Mouse (Mus musculus) lung, postnatal 0 days (tissue): ENCODE data around the gene Sptbn4.

Experiments
- CTCF ChIP-seq: IDR thresholded peaks from 2 replicates; pipeline ENCODE4 v1.5.1; 2016; ENCODE audit warnings: antibody characterized with exemption, mild to moderate bottlenecking
- EP300 ChIP-seq: IDR thresholded peaks from 2 replicates; pipeline ENCODE4 v1.6.1; 2016; ENCODE audit warnings: antibody characterized with exemption, mild to moderate bottlenecking, control low read depth

DNA sequence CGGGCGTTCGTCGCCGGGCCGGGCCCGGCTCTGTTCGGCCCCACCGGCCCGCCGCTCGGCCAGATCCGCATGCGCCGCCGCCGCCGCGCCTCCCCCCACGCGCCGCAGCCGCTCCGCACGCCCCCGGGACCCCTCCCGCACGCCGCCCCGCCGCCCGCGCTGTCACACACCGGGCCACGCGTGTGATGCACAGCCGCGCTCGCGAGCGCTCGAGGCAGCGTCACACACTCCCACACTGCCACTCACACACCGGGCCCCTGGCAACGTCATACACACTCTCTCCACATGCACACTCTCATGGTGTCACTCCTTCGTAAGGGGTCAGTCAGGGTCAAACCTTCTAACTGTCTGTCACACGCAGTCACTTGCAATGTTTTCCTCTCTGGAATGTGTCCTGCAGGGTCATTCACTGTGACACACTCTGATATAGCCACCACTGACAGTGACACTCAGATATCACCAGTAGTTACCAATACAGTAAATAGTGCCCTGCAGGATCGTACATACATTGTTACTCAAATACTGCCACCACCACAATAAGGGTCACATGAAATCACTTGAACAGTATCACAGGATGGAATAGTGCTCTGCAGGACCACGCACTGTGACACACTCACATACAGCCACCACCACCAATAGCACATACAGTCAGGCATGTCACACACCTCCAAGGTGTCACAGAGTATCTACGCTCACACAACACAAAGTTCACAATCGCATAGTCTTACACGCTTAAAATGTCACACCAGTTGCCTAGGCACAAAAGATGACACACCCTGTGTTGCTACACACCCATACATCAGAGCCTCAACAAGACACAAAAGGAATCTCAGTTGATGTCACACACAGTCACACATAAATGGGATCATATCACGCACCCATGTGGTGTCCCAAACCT, 716 bp downstream of the Sptbn4 start:
- TF ChIP-seq EP300 (no peak), CTCF (no peak)
